Mouse (Mus musculus) heart, embryonic 10.5 days (tissue): ENCODE measurements at regions not wholly inside any gene's neighbourhood (a gene's known extent, or its start where the extent isn't known, plus 50 kb on each side); places are given as distances from the start of the nearest gene placed in this dataset.

Experiments
- DNase-seq: peaks from one replicate; pipeline ENCODE4 v3.0.0-alpha.2; 2017; ENCODE audit warnings: low spot score
- H3K27ac ChIP-seq: fragments of 300-500 bp; sonication (generic); 2 replicates; pipeline ENCODE4 v1.5.1; 2016; ENCODE audit warnings: mild to moderate bottlenecking
- H3K27me3 ChIP-seq: fragments of 300-500 bp; sonication (generic); 2 replicates; pipeline ENCODE4 v1.6.1; 2016; ENCODE audit warnings: mild to moderate bottlenecking; ENCODE audit not compliant: poor library complexity, insufficient read depth, severe bottlenecking
- H3K36me3 ChIP-seq: fragments of 300-500 bp; sonication (generic); 2 replicates; pipeline ENCODE4 v1.6.1; 2016; ENCODE audit warnings: mild to moderate bottlenecking, moderate library complexity
- H3K4me1 ChIP-seq: fragments of 300-500 bp; sonication (generic); 2 replicates; pipeline ENCODE4 v1.6.1; 2016; ENCODE audit warnings: mild to moderate bottlenecking
- H3K4me3 ChIP-seq: fragments of 300-500 bp; sonication (generic); 2 replicates; pipeline ENCODE4 v1.5.1; 2016; ENCODE audit warnings: mild to moderate bottlenecking, moderate library complexity
- H3K9me3 ChIP-seq: fragments of 300-500 bp; sonication (generic); 2 replicates; pipeline ENCODE4 v1.6.1; 2016; ENCODE audit warnings: mild to moderate bottlenecking, moderate library complexity
- WGBS: fragments of 180-500 bp; shearing (Covaris S2); methylation state at CpG from one replicate; pipeline ENCODE4 v1.1.7; 2016; 5-methylcytosine and 5-hydroxymethylcytosine counted together

DNA sequence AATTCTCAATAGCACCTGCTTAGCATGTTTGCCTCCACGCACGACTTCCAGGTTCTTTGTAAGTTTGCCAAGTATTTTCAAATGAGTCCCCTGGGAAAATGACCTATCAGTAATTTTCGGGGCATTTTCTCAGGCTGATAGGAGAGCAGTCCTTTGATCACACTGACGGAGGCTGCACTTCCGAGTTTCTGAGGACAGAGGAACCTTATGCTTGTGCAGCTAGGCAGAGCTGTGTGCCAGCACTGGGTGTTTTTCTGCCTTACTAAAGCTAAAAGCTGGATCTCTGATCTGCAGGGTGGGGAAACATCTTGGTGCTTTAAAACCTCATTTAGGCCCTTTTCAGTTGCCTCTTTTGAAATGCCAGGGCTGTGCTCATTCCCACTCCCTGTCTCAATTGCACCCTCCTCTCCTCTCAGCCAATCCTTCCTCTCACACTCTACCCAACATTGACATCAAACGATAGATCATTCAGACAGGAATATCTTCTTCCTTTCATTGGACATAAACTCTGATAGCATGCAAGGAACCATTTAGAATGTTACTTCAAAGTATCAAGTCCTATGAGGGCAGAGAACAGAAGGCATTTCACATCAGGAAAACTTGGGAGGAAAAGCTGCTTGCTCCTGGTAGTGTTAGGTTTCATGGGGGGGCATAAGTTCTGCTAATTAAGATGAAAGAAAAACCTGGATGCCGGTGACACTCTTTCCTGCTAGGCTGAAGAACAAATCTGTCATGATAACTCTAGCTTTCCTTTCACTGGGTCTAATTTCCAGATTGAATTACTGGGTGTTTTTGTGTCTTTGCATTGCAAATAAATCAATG, 95.3 kb downstream of the Lurap1l start:
- Histone ChIP-seq H3K9me3 (no peaks in the 10 kb centered on the region), H3K27ac (no peak overlapping the region), H3K4me3 (no peak overlapping the region), H3K4me1 (no peaks in the 10 kb centered on the region), H3K27me3 (no peaks in the 10 kb centered on the region), H3K36me3 (no peaks in the 10 kb centered on the region)
- no peak for DNase-seq
- WGBS, result 53% methylated on average over 7 of the region's 7 CpGs

DNA sequence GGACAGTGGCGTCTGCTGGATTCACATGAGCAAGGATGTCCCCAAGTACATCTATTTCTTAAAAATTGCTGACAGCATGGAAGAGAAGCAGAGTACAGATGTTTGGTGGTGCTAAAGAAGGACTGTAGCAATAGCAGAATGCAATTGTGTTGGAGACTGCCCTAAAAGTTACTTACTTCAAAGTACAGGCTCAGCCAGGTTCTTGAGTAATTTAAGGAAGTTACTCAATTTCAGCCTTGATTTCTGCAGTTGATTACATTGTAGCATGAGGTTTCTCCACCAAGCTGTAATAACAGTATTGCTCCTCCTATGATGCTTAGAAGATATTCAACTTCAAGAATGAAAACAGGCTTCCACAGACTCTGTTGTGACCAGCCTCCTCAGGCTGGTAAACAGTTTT, 96.1 kb downstream of the Lurap1l start:
- no peaks in the 10 kb centered on the region for H3K27me3 ChIP-seq
- H3K4me3 ChIP-seq, result no peak overlapping the region
- WGBS, result 84% methylated on average over 1 of the region's 1 CpGs
- no peak overlapping the region for H3K27ac ChIP-seq
- H3K36me3 ChIP-seq, result no peaks in the 10 kb centered on the region
- DNase-seq, result no peak
- no peaks in the 10 kb centered on the region for H3K4me1 ChIP-seq
- no peaks in the 10 kb centered on the region for H3K9me3 ChIP-seq

DNA sequence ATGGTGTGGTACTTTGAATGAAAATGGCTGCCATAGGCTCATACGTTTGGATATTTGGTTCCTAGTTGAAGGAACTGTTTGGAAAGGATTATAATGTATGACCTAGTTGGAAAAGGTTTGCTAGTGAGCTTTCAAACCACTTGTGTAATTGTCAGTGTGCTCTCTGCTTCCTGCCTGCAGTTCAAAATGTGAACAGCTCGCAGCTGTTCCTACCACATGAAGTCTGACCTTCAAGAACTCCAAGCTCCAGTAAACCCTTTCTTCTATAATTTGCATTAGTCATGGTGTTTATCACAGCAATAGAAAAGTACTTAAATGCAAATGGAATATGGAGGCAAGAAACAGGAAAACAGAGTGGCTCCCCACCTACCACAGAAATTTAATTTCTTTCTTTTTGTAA, 111.4 kb downstream of the Lurap1l start:
- Histone ChIP-seq H3K4me3 (no peak overlapping the region), H3K9me3 (no peaks in the 10 kb centered on the region), H3K4me1 (no peaks in the 10 kb centered on the region), H3K36me3 (no peaks in the 10 kb centered on the region), H3K27ac (no peak overlapping the region), H3K27me3 (no peaks in the 10 kb centered on the region)
- no peak for DNase-seq
- WGBS, result 75% methylated on average over 2 of the region's 2 CpGs

DNA sequence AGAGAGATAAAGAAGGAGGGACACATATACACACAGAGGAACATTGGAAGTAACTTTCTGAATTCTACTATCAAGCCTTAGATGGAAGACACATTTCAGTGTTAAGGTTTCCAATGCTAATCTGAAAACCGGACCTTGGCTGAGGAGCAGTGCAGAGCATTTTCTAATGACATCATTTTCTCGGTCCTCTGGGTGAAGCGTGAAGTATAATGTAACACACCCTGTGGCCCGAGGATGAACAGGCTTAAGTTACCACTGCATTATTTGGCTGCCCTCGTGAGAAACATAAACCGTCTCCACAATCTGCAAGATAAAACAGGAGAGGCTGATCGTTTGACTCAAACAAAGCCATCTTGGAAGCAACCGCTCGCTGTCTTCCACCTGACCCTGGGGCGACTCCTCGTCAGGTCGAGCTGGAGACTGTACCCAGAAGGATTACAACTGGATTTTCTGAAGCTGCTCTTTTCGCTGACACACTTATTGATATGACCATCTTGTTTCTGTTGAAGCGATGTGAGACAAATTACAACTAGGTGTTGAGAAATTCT, 113.1 kb downstream of the Lurap1l start:
- Histone ChIP-seq H3K27ac (no peak overlapping the region), H3K27me3 (no peaks in the 10 kb centered on the region), H3K9me3 (no peaks in the 10 kb centered on the region), H3K36me3 (no peaks in the 10 kb centered on the region), H3K4me1 (no peaks in the 10 kb centered on the region), H3K4me3 (no peak overlapping the region)
- no peak for DNase-seq
- WGBS, result 68% methylated on average over 14 of the region's 14 CpGs

DNA sequence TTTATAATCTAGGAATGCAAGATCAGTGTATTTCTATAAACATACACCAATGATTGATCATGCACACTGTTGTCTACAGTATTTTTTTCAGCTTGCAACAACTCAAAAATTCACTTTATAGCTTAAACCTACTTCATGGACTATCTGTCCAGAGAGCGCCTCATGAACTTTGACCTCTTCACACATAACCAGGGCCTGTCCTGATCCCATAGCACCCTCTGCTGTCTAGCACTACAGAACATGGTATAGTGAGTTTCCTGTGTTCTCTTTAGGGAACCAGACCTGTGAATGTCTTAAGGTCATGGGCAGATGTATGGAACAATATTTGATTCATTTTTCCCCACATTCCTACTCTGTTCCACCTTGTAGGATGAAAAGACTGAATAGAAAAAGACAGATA, 117.1 kb downstream of the Lurap1l start:
- no peaks in the 10 kb centered on the region for H3K9me3 ChIP-seq
- H3K4me1 ChIP-seq, result no peaks in the 10 kb centered on the region
- DNase-seq, result no peak
- WGBS, result 90% methylated on average over 1 of the region's 1 CpGs
- no peaks in the 10 kb centered on the region for H3K36me3 ChIP-seq
- H3K27ac ChIP-seq, result no peak overlapping the region
- no peak overlapping the region for H3K4me3 ChIP-seq
- H3K27me3 ChIP-seq, result no peaks in the 10 kb centered on the region

DNA sequence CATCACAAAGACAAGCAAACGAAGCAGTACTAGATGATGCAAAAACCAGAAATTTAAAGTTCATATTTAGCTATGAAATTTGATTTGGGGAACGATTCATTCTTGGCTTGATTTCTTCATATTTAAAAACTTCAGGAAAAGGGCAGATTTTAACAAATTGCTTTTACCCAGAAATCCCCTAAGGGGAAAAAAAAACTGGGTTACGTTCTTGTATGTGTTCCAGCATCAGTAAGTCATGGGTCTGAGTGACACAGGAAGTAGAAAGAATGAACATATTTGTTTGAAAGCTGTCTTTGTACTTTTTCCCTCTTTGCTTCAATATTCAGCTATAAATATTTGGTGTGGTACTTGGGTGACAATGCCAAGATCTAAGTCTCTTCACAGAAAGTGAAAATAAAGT, 120.2 kb downstream of the Lurap1l start:
- no peaks in the 10 kb centered on the region for H3K27me3 ChIP-seq
- no peaks in the 10 kb centered on the region for H3K4me1 ChIP-seq
- no peak for DNase-seq
- no peak overlapping the region for H3K4me3 ChIP-seq
- 77% methylated on average over 3 of the region's 3 CpGs for WGBS
- no peaks in the 10 kb centered on the region for H3K36me3 ChIP-seq
- no peaks in the 10 kb centered on the region for H3K9me3 ChIP-seq
- H3K27ac ChIP-seq, result no peak overlapping the region

DNA sequence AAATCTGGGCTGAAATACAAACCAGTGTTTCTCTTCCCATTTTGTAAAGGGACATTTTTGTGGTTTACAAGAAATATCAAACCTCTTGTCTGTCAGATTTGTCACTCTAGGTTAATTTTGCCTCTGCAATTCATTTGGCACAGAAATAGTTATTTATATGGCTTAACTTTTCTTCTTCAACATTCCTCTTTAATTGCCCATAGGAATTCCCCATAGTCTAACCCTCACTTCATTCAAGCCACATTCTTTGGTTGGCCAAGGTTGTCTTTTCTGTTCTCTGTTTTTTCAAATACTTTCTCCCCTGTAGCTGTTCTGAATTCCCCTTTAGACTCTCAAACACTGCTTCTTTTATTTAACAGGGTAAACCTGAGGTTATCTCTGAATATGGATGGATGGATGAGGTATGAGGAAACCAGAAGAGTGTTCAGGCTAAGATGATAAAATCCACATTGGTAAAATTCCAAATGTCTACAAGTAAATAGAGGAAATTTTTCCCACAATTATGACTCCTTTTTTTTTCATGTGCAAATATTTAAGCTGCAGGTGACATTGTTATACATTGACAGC, 127.0 kb downstream of the Lurap1l start:
- no peaks in the 10 kb centered on the region for H3K36me3 ChIP-seq
- H3K4me1 ChIP-seq, result no peaks in the 10 kb centered on the region
- no peaks in the 10 kb centered on the region for H3K9me3 ChIP-seq
- H3K27ac ChIP-seq, result no peak overlapping the region
- no peak for DNase-seq
- no peak overlapping the region for H3K4me3 ChIP-seq
- H3K27me3 ChIP-seq, result no peaks in the 10 kb centered on the region

DNA sequence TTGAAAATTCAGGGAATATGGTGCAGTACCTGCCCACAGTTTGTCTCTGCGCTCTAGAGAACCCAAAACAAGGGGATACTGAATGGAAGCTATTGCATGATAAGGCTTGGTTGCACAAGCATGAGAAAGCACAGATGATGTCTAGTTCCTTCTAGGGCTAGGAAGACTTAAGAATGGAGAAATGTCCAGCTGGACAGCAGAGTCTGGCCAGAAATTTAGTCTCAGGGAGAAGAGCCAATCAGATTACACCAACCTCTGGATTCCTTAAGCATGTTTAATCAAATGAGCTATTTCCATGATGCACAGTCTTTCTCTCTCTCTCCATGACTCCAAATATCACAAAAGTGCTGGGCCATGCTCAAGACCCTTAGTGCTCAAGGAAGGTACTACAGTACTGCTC, 147.8 kb downstream of the Lurap1l start:
- H3K4me1 ChIP-seq, result 0 out of 2 replicates have a peak, but pooled peaks cover 3% of the 10 kb centered on the region
- no peaks in the 10 kb centered on the region for H3K27me3 ChIP-seq
- no peak overlapping the region for H3K4me3 ChIP-seq
- DNase-seq, result no peak
- H3K36me3 ChIP-seq, result no peaks in the 10 kb centered on the region
- no peak overlapping the region for H3K27ac ChIP-seq
- no peaks in the 10 kb centered on the region for H3K9me3 ChIP-seq
- 81% methylated on average over 1 of the region's 1 CpGs for WGBS

DNA sequence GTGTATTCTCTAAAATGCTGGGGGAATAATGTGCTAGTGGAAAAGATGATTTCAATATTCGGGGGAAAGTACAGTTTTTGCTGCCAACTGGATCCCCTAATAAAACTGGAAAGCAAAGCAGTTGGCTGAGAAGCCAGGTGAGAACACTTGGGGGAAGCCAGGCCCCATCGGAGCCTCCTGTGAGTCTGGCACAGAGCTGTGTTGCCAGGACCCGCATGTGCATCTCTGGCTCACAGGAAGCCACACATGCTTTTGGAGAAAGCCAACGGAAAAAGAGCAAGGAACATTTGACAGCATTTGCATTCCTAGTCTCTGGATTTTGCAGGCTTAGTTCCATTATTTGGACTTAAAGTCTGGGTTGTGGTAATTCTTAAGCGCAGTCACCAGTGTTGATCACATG, 148.4 kb downstream of the Lurap1l start:
- WGBS, result 81% methylated on average over 5 of the region's 5 CpGs
- H3K36me3 ChIP-seq, result no peaks in the 10 kb centered on the region
- DNase-seq, result no peak

DNA sequence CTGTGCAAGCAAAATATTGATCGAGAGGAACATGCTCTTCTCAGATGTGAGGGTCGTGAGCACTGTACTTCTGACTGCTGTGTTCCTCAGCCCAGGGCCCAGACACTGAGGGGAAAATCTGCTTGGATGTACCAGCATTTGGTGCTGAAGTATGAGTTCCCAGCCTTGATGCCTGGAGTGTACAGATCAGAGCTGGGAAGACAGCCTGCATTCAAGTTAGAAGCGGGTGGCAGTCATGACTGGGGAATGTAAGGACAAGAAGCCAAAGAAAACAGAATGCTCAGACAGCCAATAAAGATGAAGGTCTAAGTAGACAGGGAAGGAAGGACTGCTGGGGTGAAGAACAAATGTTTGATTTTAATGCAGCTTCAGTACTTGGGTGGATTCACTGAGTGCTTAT, 148.9 kb downstream of the Lurap1l start:
- Histone ChIP-seq H3K4me1 (0 out of 2 replicates have a peak, but pooled peaks cover 3% of the 10 kb centered on the region), H3K36me3 (no peaks in the 10 kb centered on the region), H3K27me3 (no peaks in the 10 kb centered on the region), H3K4me3 (no peak overlapping the region), H3K9me3 (no peaks in the 10 kb centered on the region), H3K27ac (no peak overlapping the region)
- 71% methylated on average over 3 of the region's 3 CpGs for WGBS
- no peak for DNase-seq

More for the DNA sequence above, 148.4 kb downstream of the Lurap1l start:
- 0 out of 2 replicates have a peak, but pooled peaks cover 3% of the 10 kb centered on the region for H3K4me1 ChIP-seq
- H3K4me3 ChIP-seq, result no peak overlapping the region
- no peaks in the 10 kb centered on the region for H3K9me3 ChIP-seq
- H3K27ac ChIP-seq, result no peak overlapping the region
- H3K27me3 ChIP-seq, result no peaks in the 10 kb centered on the region

DNA sequence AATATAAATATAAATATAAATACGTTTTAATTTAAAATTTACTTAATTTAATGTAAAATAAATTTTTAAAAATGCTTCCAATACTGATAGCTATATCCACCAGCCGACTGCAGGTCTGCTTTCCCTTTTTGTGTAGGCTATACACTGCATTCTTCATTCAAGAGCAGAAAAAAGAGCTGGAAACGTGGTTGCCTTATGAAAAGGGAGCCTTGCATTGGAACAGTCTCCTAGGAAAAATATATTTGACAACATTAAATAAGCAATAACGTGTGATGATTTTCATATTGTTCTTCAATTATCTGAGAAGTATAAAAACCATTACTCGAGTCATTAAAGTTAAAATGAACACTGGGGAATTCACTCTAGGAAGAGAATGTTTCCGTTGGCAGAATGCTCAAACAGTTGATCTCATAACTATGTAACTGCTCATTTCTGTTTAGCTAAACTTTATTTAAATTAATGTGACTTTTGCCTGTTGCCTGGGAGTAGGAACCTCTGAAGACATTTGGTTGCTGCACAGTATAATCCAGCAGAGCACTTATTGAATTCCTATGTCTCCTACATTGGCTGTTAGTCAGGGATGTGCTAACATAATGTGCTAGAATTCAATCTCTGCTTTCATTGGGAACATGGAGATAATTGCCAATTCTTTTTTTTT, 172.0 kb downstream of the Lurap1l start:
- 72% methylated on average over 6 of the region's 6 CpGs for WGBS

DNA sequence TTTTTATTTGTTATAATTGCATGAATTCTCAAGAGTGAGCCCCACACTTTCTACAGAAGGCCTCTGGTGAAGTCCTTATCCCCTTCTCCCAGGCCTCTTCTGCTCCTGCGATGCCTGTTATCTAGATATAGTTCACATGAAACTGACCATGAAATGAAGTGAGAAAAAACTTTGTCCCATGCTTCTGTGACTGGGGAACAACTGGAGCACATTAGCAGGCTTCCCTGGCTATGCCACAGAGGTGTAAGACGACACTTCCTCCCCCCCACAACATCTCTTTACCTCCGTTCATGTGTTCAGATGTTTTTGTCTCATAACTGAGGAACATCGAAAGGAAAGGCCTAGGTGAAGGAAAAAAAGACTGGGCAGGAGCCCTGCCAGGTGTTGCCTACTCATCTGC, 174.7 kb downstream of the Lurap1l start:
- H3K27me3 ChIP-seq, result no peaks in the 10 kb centered on the region
- H3K4me1 ChIP-seq, result no peaks in the 10 kb centered on the region
- H3K36me3 ChIP-seq, result no peaks in the 10 kb centered on the region
- H3K27ac ChIP-seq, result no peak overlapping the region
- DNase-seq, result no peak
- no peaks in the 10 kb centered on the region for H3K9me3 ChIP-seq
- WGBS, result 55% methylated on average over 4 of the region's 4 CpGs
- H3K4me3 ChIP-seq, result no peak overlapping the region

More for the DNA sequence above, 172.0 kb downstream of the Lurap1l start:
- H3K9me3 ChIP-seq, result no peaks in the 10 kb centered on the region
- no peak overlapping the region for H3K4me3 ChIP-seq
- H3K36me3 ChIP-seq, result no peaks in the 10 kb centered on the region
- no peak for DNase-seq
- no peak overlapping the region for H3K27ac ChIP-seq
- no peaks in the 10 kb centered on the region for H3K4me1 ChIP-seq
- H3K27me3 ChIP-seq, result no peaks in the 10 kb centered on the region

DNA sequence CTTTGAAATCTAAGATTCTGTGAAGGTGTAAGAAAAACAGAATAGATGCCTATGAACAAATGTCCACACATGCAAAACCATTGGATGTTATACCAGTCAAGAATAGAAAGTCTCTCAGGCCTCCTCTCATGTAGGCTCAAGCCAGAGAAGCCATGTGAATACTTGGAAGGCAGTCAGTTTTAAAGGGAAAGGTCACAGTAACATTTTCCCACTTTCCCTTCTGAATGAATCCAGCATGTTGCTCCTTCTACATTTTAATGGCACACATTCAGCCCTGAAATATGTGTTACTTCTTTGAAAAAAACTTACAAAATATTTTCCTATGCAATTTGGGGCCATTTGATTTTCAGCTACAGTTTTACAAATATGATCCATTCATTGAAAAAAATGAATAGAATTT, 186.1 kb downstream of the Lurap1l start:
- Histone ChIP-seq H3K4me3 (no peak overlapping the region), H3K27me3 (no peaks in the 10 kb centered on the region), H3K36me3 (no peaks in the 10 kb centered on the region), H3K27ac (no peak overlapping the region), H3K9me3 (no peaks in the 10 kb centered on the region), H3K4me1 (no peaks in the 10 kb centered on the region)
- no peak for DNase-seq
